Mouse (Mus musculus) E14TG2a.4 (cell line): ENCODE measurements at regions not wholly inside any gene's neighbourhood (a gene's known extent, or its start where the extent isn't known, plus 50 kb on each side); places are given as distances from the start of the nearest gene placed in this dataset.
"Not testable (repeated sequence)": the region's sequence is repeated elsewhere in the genome, so short reads cannot be mapped to it uniquely, and the experiment has no call there.

ENCODE experiments used
- CTCF ChIP-seq: conservative IDR thresholded peaks from 2 replicates; pipeline ENCODE4 v1.5.1; 2014; ENCODE audit warnings: low read length
- POU5F1 ChIP-seq: IDR thresholded peaks from 2 replicates; pipeline ENCODE4 v1.6.1; 2014; ENCODE audit warnings: low read length, borderline replicate concordance

DNA sequence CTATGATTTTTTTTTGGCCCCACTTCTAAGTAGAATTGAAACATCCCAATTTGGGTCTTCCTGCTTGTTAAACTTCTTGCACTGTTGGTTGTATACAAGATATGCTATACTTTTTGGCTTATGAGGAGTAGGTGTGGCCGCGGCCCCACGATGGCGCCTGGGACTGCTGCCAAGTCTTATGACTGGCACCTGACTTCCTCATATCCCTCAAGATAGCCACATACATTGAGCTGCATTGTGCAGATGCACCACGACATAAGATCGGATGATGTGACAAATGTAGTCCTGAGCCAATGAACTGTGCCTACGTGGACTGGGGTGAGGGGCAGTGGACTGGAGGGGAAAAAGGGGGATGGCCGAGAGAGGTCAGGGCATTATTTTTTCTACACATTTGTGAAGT is 1140.7 kb upstream of the Pcdh10 start:
- not testable (repeated sequence) for TF ChIP-seq CTCF, POU5F1
